Mouse (Mus musculus): Measurements from ENCODE around the gene Slc10a2. TPM values are rescaled to one million over a fixed set of nuclear protein-coding genes. Genes with fewer than 3 reads are reported as not detected.

Slc10a2 gene
- not detected for total RNA-seq (2023)

DNA sequence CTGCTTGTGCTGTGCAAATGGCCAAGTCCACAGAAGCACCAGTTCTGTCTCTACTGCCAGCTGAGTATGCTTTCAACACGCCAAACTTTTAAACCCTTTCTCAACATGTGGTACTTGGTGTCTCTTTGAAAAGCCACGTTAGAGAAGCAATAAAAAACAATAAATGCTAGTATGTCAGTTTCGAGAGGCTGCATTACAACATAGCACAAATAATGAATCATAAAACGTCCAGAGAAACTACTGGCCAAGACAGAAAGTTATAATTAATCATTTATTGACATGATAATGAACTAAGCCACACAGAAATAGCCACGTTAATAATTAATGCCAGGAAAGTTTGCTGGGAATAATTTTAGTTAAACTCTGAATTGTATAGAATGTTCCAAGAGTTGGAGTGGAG, at the start of gene Slc10a2:
Slc10a2 (minus strand) TSS at position 166 of the 400 bp plus-strand sequence.

All from CD4-positive naive resting alpha-beta T cell, adult 76 days (primary cell).